Mouse (Mus musculus) adrenal gland, adult 10 weeks (tissue): Measurements from ENCODE around the gene Mrps23. TPM values are rescaled to one million over a fixed set of nuclear protein-coding genes. Genes with fewer than 3 reads are reported as not detected.

Source experiments
- polyA plus RNA-seq: library from polyadenylated mRNA; stranded (reverse); fragments of 350-450 nt; fragmentation: Illumina TruSeq; extraction: RNeasy Lipid Tissue Mini Kit (QIAGEN cat#74804); gene quantifications from one replicate; pipeline ENCODE4 v1.2.3, GENCODE M21; 2014; ENCODE audit warnings: low read depth, low replicate concordance

Mrps23 gene
- 151 TPM for polyA plus RNA-seq

DNA sequence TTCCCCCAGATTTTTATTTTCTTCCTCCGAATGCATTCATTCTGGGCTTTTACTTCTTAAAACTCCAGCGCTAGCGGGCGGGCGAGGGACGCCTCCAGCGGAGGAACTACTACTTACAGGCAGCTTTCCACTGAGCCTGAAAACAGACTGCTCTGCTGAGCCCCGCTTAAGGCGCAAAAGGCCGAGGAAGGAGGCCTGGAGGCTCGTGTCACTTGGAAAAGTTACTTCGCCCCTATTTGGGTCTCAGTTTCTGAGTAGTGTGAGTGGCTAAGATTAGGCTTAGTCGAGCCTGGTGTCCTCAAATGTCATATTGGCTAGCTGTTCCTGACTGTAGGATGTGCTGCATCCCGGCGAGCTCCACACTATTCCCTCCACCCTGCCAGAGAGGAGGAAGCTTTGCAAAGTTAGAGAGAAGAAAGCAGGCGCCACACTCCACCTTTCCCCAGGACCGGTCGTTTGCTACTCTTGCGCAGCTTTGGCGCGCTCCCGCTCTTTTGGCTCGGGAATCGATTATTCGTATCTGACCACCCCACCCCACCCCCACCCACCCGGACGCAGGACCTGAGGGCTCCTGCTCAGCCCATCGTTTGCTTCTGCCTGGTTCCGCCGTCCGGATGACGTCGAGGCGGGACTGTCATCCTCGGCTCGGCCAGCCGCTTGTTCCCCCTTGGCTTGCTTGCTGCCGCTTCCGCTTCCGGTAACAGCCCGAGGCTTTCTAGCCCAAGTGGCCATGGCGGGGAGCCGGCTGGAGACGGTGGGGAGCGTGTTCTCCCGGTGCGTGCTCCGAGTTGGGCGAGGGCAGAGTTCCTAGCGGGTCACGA lies at the start of gene Mrps23:
Gene Mrps23 (plus strand): TSS at position 677 of the 821 bp plus-strand sequence.

Other genes starting within 250 kb of the Mrps23 start
- gene Dynll2, start 216.9 kb upstream of the Mrps23 start, polyA plus RNA-seq, result 224 TPM
- 696 TPM for gene Srsf1, start 157.0 kb upstream of the Mrps23 start, polyA plus RNA-seq
- 121 TPM for gene Vezf1, start 136.1 kb upstream of the Mrps23 start, polyA plus RNA-seq
- gene Cuedc1, start 106.3 kb upstream of the Mrps23 start, polyA plus RNA-seq, result 4.8 TPM
- gene Ccdc182, start 89.7 kb downstream of the Mrps23 start, polyA plus RNA-seq, result not detected